Mouse (Mus musculus) olfactory bulb, adult 2 months (tissue): Measurements from ENCODE around the gene Klhl35.

ENCODE experiments used
- CTCF ChIP-seq: fragments of 200-500 bp; IDR thresholded peaks from 2 replicates; pipeline ENCODE4 v1.5.1; 2012; ENCODE audit warnings: low read depth, mild to moderate bottlenecking, low read length, moderate library complexity; ENCODE audit not compliant: insufficient read depth
- POLR2A ChIP-seq: fragments of 200-500 bp; IDR thresholded peaks from 2 replicates; pipeline ENCODE4 v1.6.1; 2012; ENCODE audit warnings: mild to moderate bottlenecking, low read depth, low read length, moderate library complexity; ENCODE audit not compliant: insufficient read depth

GRCm38 (mm10) chr7:99441534-99442072, 24.2 kb upstream of the Klhl35 start:
- TF ChIP-seq CTCF (no peak), POLR2A (no peak)
